Mouse (Mus musculus) gastrocnemius, adult 18-20 months (tissue): ENCODE measurements around the gene Tsnax. TPM values are rescaled to one million over a fixed set of nuclear protein-coding genes. Genes with fewer than 3 reads are reported as not detected.

Experiments
- DNase-seq: peaks from one replicate; pipeline ENCODE4 v3.0.0; 2021; ENCODE audit warnings: low spot score
- total RNA-seq, 2 experiments: library from RNA; stranded (reverse); gene quantifications; 2 replicates each; pipeline ENCODE4 v1.2.3; 2021

Gene Tsnax
- total RNA-seq, 2 experiments from 2014 or later = 71.4 to 86.4 TPM

GRCm38 (mm10) chr8:125041496-125041895 lies 28.7 kb downstream of the Tsnax start:
- DNase-seq = no peak

GRCm38 (mm10) chr8:125043394-125043793 lies 30.6 kb downstream of the Tsnax start:
- no peak for DNase-seq

GRCm38 (mm10) chr8:125043935-125044334 lies 31.1 kb downstream of the Tsnax start:
- no peak for DNase-seq

GRCm38 (mm10) chr8:125045760-125046159 lies 33.0 kb downstream of the Tsnax start:
- DNase-seq = no peak

GRCm38 (mm10) chr8:125049051-125049750 lies 36.4 kb downstream of the Tsnax start:
- peak; percentile 53 for DNase-seq

GRCm38 (mm10) chr8:125049826-125050225 lies 37.0 kb downstream of the Tsnax start:
- DNase-seq = no peak

GRCm38 (mm10) chr8:125052026-125052425 lies 39.2 kb downstream of the Tsnax start:
- peak; percentile 41 for DNase-seq

GRCm38 (mm10) chr8:125053505-125054435 lies 41.0 kb downstream of the Tsnax start, which contains the start of gene Disc1:
Gene Disc1, plus strand, starts transcription at chr8:125054195.
- DNase-seq = peak; percentile 18

GRCm38 (mm10) chr8:125054436-125054810 lies 41.6 kb downstream of the Tsnax start:
- peak; percentile 30 for DNase-seq

- no peak for DNase-seq
Observed at GRCm38 (mm10) chr8:125060904-125061303, 48.1 kb downstream of the Tsnax start.

- no peak for DNase-seq
Observed at GRCm38 (mm10) chr8:125065596-125065995, 52.8 kb downstream of the Tsnax start.

GRCm38 (mm10) chr8:125066913-125067595 lies 54.3 kb downstream of the Tsnax start:
- peak; percentile 63 for DNase-seq

- peak; percentile 24 for DNase-seq
Observed at GRCm38 (mm10) chr8:125067596-125067960, 54.8 kb downstream of the Tsnax start.

- DNase-seq = no peak
Observed at GRCm38 (mm10) chr8:125068146-125068905, 55.5 kb downstream of the Tsnax start.

- no peak for DNase-seq
Observed at GRCm38 (mm10) chr8:125069304-125069703, 56.5 kb downstream of the Tsnax start.

GRCm38 (mm10) chr8:125069733-125070132 lies 56.9 kb downstream of the Tsnax start:
- no peak for DNase-seq

GRCm38 (mm10) chr8:125074141-125074540 lies 61.3 kb downstream of the Tsnax start:
- DNase-seq = no peak

- no peak for DNase-seq
Observed at GRCm38 (mm10) chr8:125074581-125074980, 61.8 kb downstream of the Tsnax start.

GRCm38 (mm10) chr8:125075389-125075788 lies 62.6 kb downstream of the Tsnax start:
- no peak for DNase-seq

GRCm38 (mm10) chr8:125077326-125077725 lies 64.5 kb downstream of the Tsnax start:
- no peak for DNase-seq

- peak; percentile 87 for DNase-seq
Observed at GRCm38 (mm10) chr8:125078771-125079384, 66.1 kb downstream of the Tsnax start.
